Mouse (Mus musculus): ENCODE data around the gene Slc24a4. TPM values are rescaled to one million over a fixed set of nuclear protein-coding genes. Genes with fewer than 3 reads are reported as not detected.
A peak's percentile ranks its signal among the peaks of the same experiment; 100 is the strongest.

Slc24a4 gene
- polyA plus RNA-seq, 1 experiment from 2014 or later: 0.39 TPM

- Histone ChIP-seq H3K36me3 (no peaks in the 10 kb centered on the region), H3K9me3 (no peaks in the 10 kb centered on the region), H3K27me3 (replicated peaks) (peaks cover 56% of the 10 kb centered on the region), H3K4me1 (peaks cover 18% of the 10 kb centered on the region), H3K9ac (peak overlapping the region; percentile 44; the same call in 1 of the 2 replicates), H3K4me3 (peak overlapping the region; percentile 48), H3K27ac (no peak overlapping the region), H3K4me2 (replicated peaks) (peak overlapping the region; percentile 96)
- ATAC-seq (ENCODE audit: low FRiP score, low read depth): peak; percentile 76
- under 1% methylated on average over 73 of the region's 73 CpGs for WGBS
These were observed 416 bp downstream of the Slc24a4 start for GRCm38 (mm10) chr12:102128791-102129507.

- H3K9me3 ChIP-seq: no peaks in the 10 kb centered on the region
- H3K36me3 ChIP-seq: no peaks in the 10 kb centered on the region
- H3K4me1 ChIP-seq: peaks cover 18% of the 10 kb centered on the region
- no peak overlapping the region for H3K27ac ChIP-seq
- WGBS: 3% methylated on average over 14 of the region's 14 CpGs
- peak overlapping the region; percentile 44; the same call in 1 of the 2 replicates for H3K9ac ChIP-seq
- peak overlapping the region; percentile 48 for H3K4me3 ChIP-seq
- peak overlapping the region; percentile 96 for H3K4me2 ChIP-seq (replicated peaks)
- H3K27me3 ChIP-seq (replicated peaks): peaks cover 56% of the 10 kb centered on the region
- ATAC-seq (ENCODE audit: low FRiP score, low read depth): peak; percentile 53; the same call in 1 of the 2 replicates
These were observed 1.0 kb downstream of the Slc24a4 start for GRCm38 (mm10) chr12:102129508-102130030.

- WGBS: 90% methylated on average over 10 of the region's 10 CpGs
- H3K27ac ChIP-seq: no peak overlapping the region
- H3K9ac ChIP-seq: no peak overlapping the region
- ATAC-seq (ENCODE audit: low FRiP score, low read depth): no peak
- no peaks in the 10 kb centered on the region for H3K4me1 ChIP-seq
- 0 out of 2 replicates have a peak, but pooled peaks cover 4% of the 10 kb centered on the region for H3K27me3 ChIP-seq (replicated peaks)
- H3K4me2 ChIP-seq (replicated peaks): no peak overlapping the region
- no peaks in the 10 kb centered on the region for H3K9me3 ChIP-seq
- H3K36me3 ChIP-seq: no peaks in the 10 kb centered on the region
- H3K4me3 ChIP-seq: no peak overlapping the region
These were observed 11.2 kb downstream of the Slc24a4 start for GRCm38 (mm10) chr12:102139710-102140109.

GRCm38 (mm10) chr12:102141330-102141729 is 12.8 kb downstream of the Slc24a4 start:
- no peak overlapping the region for H3K9ac ChIP-seq
- 69% methylated on average over 5 of the region's 5 CpGs for WGBS
- H3K4me2 ChIP-seq (replicated peaks): no peak overlapping the region
- no peaks in the 10 kb centered on the region for H3K9me3 ChIP-seq
- H3K4me3 ChIP-seq: no peak overlapping the region
- H3K4me1 ChIP-seq: no peaks in the 10 kb centered on the region
- ATAC-seq (ENCODE audit: low FRiP score, low read depth): no peak
- no peaks in the 10 kb centered on the region for H3K36me3 ChIP-seq
- H3K27ac ChIP-seq: no peak overlapping the region
- 0 out of 2 replicates have a peak, but pooled peaks cover 4% of the 10 kb centered on the region for H3K27me3 ChIP-seq (replicated peaks)

GRCm38 (mm10) chr12:102147678-102148077 is 19.1 kb downstream of the Slc24a4 start:
- 64% methylated on average over 4 of the region's 4 CpGs for WGBS
- Histone ChIP-seq H3K27ac (no peak overlapping the region), H3K36me3 (no peaks in the 10 kb centered on the region), H3K27me3 (replicated peaks) (no peaks in the 10 kb centered on the region), H3K9ac (no peak overlapping the region), H3K4me3 (no peak overlapping the region), H3K9me3 (no peaks in the 10 kb centered on the region), H3K4me1 (no peaks in the 10 kb centered on the region), H3K4me2 (replicated peaks) (no peak overlapping the region)
- no peak for ATAC-seq (ENCODE audit: low FRiP score, low read depth)

GRCm38 (mm10) chr12:102148746-102149145 is 20.2 kb downstream of the Slc24a4 start:
- WGBS: 84% methylated on average over 2 of the region's 2 CpGs
- ATAC-seq (ENCODE audit: low FRiP score, low read depth): no peak

GRCm38 (mm10) chr12:102151185-102151584 is 22.7 kb downstream of the Slc24a4 start:
- H3K4me1 ChIP-seq: no peaks in the 10 kb centered on the region
- 92% methylated on average over 7 of the region's 7 CpGs for WGBS
- no peaks in the 10 kb centered on the region for H3K36me3 ChIP-seq
- H3K27ac ChIP-seq: no peak overlapping the region
- H3K4me3 ChIP-seq: no peak overlapping the region
- H3K9ac ChIP-seq: no peak overlapping the region
- no peaks in the 10 kb centered on the region for H3K27me3 ChIP-seq (replicated peaks)
- H3K4me2 ChIP-seq (replicated peaks): no peak overlapping the region
- no peak for ATAC-seq (ENCODE audit: low FRiP score, low read depth)
- no peaks in the 10 kb centered on the region for H3K9me3 ChIP-seq

More at GRCm38 (mm10) chr12:102148746-102149145, 20.2 kb downstream of the Slc24a4 start:
- H3K27ac ChIP-seq: no peak overlapping the region
- no peaks in the 10 kb centered on the region for H3K9me3 ChIP-seq
- no peak overlapping the region for H3K9ac ChIP-seq
- no peaks in the 10 kb centered on the region for H3K4me1 ChIP-seq
- H3K27me3 ChIP-seq (replicated peaks): no peaks in the 10 kb centered on the region
- H3K36me3 ChIP-seq: no peaks in the 10 kb centered on the region
- no peak overlapping the region for H3K4me2 ChIP-seq (replicated peaks)
- H3K4me3 ChIP-seq: no peak overlapping the region

GRCm38 (mm10) chr12:102153796-102154195 is 25.3 kb downstream of the Slc24a4 start:
- Histone ChIP-seq H3K4me2 (replicated peaks) (no peak overlapping the region), H3K9me3 (no peaks in the 10 kb centered on the region), H3K9ac (no peak overlapping the region), H3K27me3 (replicated peaks) (no peaks in the 10 kb centered on the region), H3K4me1 (no peaks in the 10 kb centered on the region), H3K4me3 (no peak overlapping the region), H3K36me3 (no peaks in the 10 kb centered on the region), H3K27ac (no peak overlapping the region)
- WGBS: 94% methylated on average over 7 of the region's 7 CpGs
- ATAC-seq (ENCODE audit: low FRiP score, low read depth): no peak

GRCm38 (mm10) chr12:102154815-102155214 is 26.3 kb downstream of the Slc24a4 start:
- no peak for ATAC-seq (ENCODE audit: low FRiP score, low read depth)

GRCm38 (mm10) chr12:102164632-102165031 is 36.1 kb downstream of the Slc24a4 start:
- 88% methylated on average over 7 of the region's 7 CpGs for WGBS

More at GRCm38 (mm10) chr12:102154815-102155214, 26.3 kb downstream of the Slc24a4 start:
- no peak overlapping the region for H3K27ac ChIP-seq
- no peak overlapping the region for H3K4me3 ChIP-seq
- H3K4me1 ChIP-seq: no peaks in the 10 kb centered on the region
- H3K9me3 ChIP-seq: no peaks in the 10 kb centered on the region
- WGBS: 71% methylated on average over 1 of the region's 1 CpGs
- H3K27me3 ChIP-seq (replicated peaks): no peaks in the 10 kb centered on the region
- H3K9ac ChIP-seq: no peak overlapping the region
- no peak overlapping the region for H3K4me2 ChIP-seq (replicated peaks)
- H3K36me3 ChIP-seq: no peaks in the 10 kb centered on the region

GRCm38 (mm10) chr12:102166691-102167261 is 38.2 kb downstream of the Slc24a4 start:
- peak; percentile 46; the same call in 1 of the 2 replicates for ATAC-seq (ENCODE audit: low FRiP score, low read depth)
- Histone ChIP-seq H3K36me3 (no peaks in the 10 kb centered on the region), H3K4me3 (no peak overlapping the region), H3K4me1 (no peaks in the 10 kb centered on the region), H3K9me3 (no peaks in the 10 kb centered on the region), H3K27ac (no peak overlapping the region), H3K9ac (no peak overlapping the region), H3K4me2 (replicated peaks) (no peak overlapping the region), H3K27me3 (replicated peaks) (no peaks in the 10 kb centered on the region)
- 71% methylated on average over 5 of the region's 5 CpGs for WGBS

More at GRCm38 (mm10) chr12:102164632-102165031, 36.1 kb downstream of the Slc24a4 start:
- Histone ChIP-seq H3K36me3 (no peaks in the 10 kb centered on the region), H3K4me1 (no peaks in the 10 kb centered on the region), H3K9ac (no peak overlapping the region), H3K27me3 (replicated peaks) (no peaks in the 10 kb centered on the region), H3K4me2 (replicated peaks) (no peak overlapping the region), H3K27ac (no peak overlapping the region), H3K4me3 (no peak overlapping the region), H3K9me3 (no peaks in the 10 kb centered on the region)
- ATAC-seq (ENCODE audit: low FRiP score, low read depth): no peak

- 78% methylated on average over 5 of the region's 5 CpGs for WGBS
These were observed 38.8 kb downstream of the Slc24a4 start for GRCm38 (mm10) chr12:102167302-102167701.

More at GRCm38 (mm10) chr12:102167302-102167701, 38.8 kb downstream of the Slc24a4 start:
- Histone ChIP-seq H3K9ac (no peak overlapping the region), H3K27me3 (replicated peaks) (no peaks in the 10 kb centered on the region), H3K4me1 (no peaks in the 10 kb centered on the region), H3K27ac (no peak overlapping the region), H3K4me3 (no peak overlapping the region), H3K4me2 (replicated peaks) (no peak overlapping the region), H3K9me3 (no peaks in the 10 kb centered on the region), H3K36me3 (no peaks in the 10 kb centered on the region)
- no peak for ATAC-seq (ENCODE audit: low FRiP score, low read depth)
